Mouse (Mus musculus) erythroblast, embryonic 14.5 days (primary cell): ENCODE measurements around the gene Misp. TPM values are rescaled to one million over a fixed set of nuclear protein-coding genes. Genes with fewer than 3 reads are reported as not detected.
A peak's percentile ranks its signal among the peaks of the same experiment; 100 is the strongest.

ENCODE experiments used
- H3K27me3 ChIP-seq: 2 replicates; pipeline ENCODE4 v1.6.1; 2012; ENCODE audit warnings: inconsistent platforms; ENCODE audit not compliant: control insufficient read depth
- H3K36me3 ChIP-seq: 2 replicates; pipeline ENCODE4 v1.6.1; 2012; ENCODE audit warnings: mild to moderate bottlenecking, inconsistent platforms; ENCODE audit not compliant: control insufficient read depth
- H3K4me1 ChIP-seq: 2 replicates; pipeline ENCODE4 v1.6.1; 2012; ENCODE audit warnings: inconsistent platforms; ENCODE audit not compliant: control insufficient read depth
- H3K4me3 ChIP-seq: replicated peaks from 2 replicates; pipeline ENCODE3; 2012; ENCODE audit warnings: moderate library complexity, mild to moderate bottlenecking, inconsistent platforms
- H3K9me3 ChIP-seq: 2 replicates; pipeline ENCODE4 v1.6.1; 2012; ENCODE audit warnings: low read length, inconsistent platforms, mixed read lengths; ENCODE audit not compliant: control insufficient read depth
- GATA1 ChIP-seq: IDR thresholded peaks from 2 replicates; pipeline ENCODE4 v1.6.1; 2012; ENCODE audit warnings: low read length, inconsistent platforms, mixed read lengths
- TAL1 ChIP-seq: IDR thresholded peaks from 3 replicates; pipeline ENCODE4 v1.6.1; 2012; ENCODE audit warnings: low read length, inconsistent platforms, mixed read lengths
- polyA plus RNA-seq: library from polyadenylated mRNA; stranded (reverse); fragments of >175 nt; gene quantifications from 2 replicates; pipeline ENCODE4 v1.2.3, GENCODE M21; 2012

Gene Misp
- polyA plus RNA-seq, 1 experiment: not detected

- peaks cover 3% of the 10 kb centered on the region; the same call in 1 of the 2 replicates for H3K4me1 ChIP-seq
- TF ChIP-seq TAL1: 0 out of 3 replicates have a peak, but pooled peaks have one; percentile 21
- no peak for TF ChIP-seq GATA1
- no peak overlapping the region for H3K4me3 ChIP-seq
- H3K27me3 ChIP-seq: no peaks in the 10 kb centered on the region; the same call in none of the 2 replicates
- no peaks in the 10 kb centered on the region for H3K9me3 ChIP-seq
- H3K36me3 ChIP-seq: no peaks in the 10 kb centered on the region
Measured at GRCm38 (mm10) chr10:79831583-79831982, 10.8 kb downstream of the Misp start.

GRCm38 (mm10) chr10:79832026-79832785, 11.4 kb downstream of the Misp start:
- H3K4me3 ChIP-seq: no peak overlapping the region
- H3K27me3 ChIP-seq: no peaks in the 10 kb centered on the region; the same call in none of the 2 replicates
- H3K36me3 ChIP-seq: no peaks in the 10 kb centered on the region
- H3K9me3 ChIP-seq: no peaks in the 10 kb centered on the region; the same call in 1 of the 2 replicates
- H3K4me1 ChIP-seq: peaks cover 3% of the 10 kb centered on the region; the same call in 1 of the 2 replicates
- TF ChIP-seq GATA1: no peak
- TF ChIP-seq TAL1: no peak

- no peak for TF ChIP-seq TAL1
- no peak for TF ChIP-seq GATA1
- no peaks in the 10 kb centered on the region; the same call in 1 of the 2 replicates for H3K9me3 ChIP-seq
- peaks cover 3% of the 10 kb centered on the region; the same call in 1 of the 2 replicates for H3K4me1 ChIP-seq
- H3K27me3 ChIP-seq: no peaks in the 10 kb centered on the region; the same call in none of the 2 replicates
- no peaks in the 10 kb centered on the region for H3K36me3 ChIP-seq
- no peak overlapping the region for H3K4me3 ChIP-seq
Measured at GRCm38 (mm10) chr10:79832786-79833181, 12.0 kb downstream of the Misp start.

GRCm38 (mm10) chr10:79834769-79835398, 14.1 kb downstream of the Misp start:
- Histone ChIP-seq H3K27me3 (peaks cover under 1% of the 10 kb centered on the region), H3K36me3 (no peaks in the 10 kb centered on the region), H3K9me3 (no peaks in the 10 kb centered on the region; the same call in 1 of the 2 replicates), H3K4me3 (no peak overlapping the region), H3K4me1 (peaks cover 3% of the 10 kb centered on the region; the same call in 1 of the 2 replicates)
- TF ChIP-seq GATA1 (no peak), TAL1 (no peak)

GRCm38 (mm10) chr10:79836918-79837317, 16.1 kb downstream of the Misp start:
- no peaks in the 10 kb centered on the region for H3K36me3 ChIP-seq
- peaks cover 10% of the 10 kb centered on the region for H3K4me1 ChIP-seq
- H3K27me3 ChIP-seq: peaks cover 13% of the 10 kb centered on the region
- TF ChIP-seq GATA1 (no peak), TAL1 (no peak)
- H3K4me3 ChIP-seq: no peak overlapping the region
- no peaks in the 10 kb centered on the region; the same call in 1 of the 2 replicates for H3K9me3 ChIP-seq

GRCm38 (mm10) chr10:79838151-79838550, 17.4 kb downstream of the Misp start:
- H3K4me3 ChIP-seq: no peak overlapping the region
- no peaks in the 10 kb centered on the region for H3K36me3 ChIP-seq
- H3K27me3 ChIP-seq: peaks cover 13% of the 10 kb centered on the region
- H3K4me1 ChIP-seq: peaks cover 10% of the 10 kb centered on the region
- no peak for TF ChIP-seq GATA1
- H3K9me3 ChIP-seq: no peaks in the 10 kb centered on the region; the same call in 1 of the 2 replicates

- Histone ChIP-seq H3K36me3 (no peaks in the 10 kb centered on the region), H3K4me1 (peaks cover 8% of the 10 kb centered on the region), H3K4me3 (no peak overlapping the region), H3K9me3 (no peaks in the 10 kb centered on the region; the same call in 1 of the 2 replicates), H3K27me3 (peaks cover 13% of the 10 kb centered on the region)
- TF ChIP-seq GATA1 (no peak), TAL1 (no peak)
Measured at GRCm38 (mm10) chr10:79840091-79840490, 19.3 kb downstream of the Misp start.

- Histone ChIP-seq H3K9me3 (no peaks in the 10 kb centered on the region; the same call in 1 of the 2 replicates), H3K27me3 (peaks cover 13% of the 10 kb centered on the region), H3K4me1 (peaks cover 8% of the 10 kb centered on the region), H3K36me3 (no peaks in the 10 kb centered on the region), H3K4me3 (peak overlapping the region; percentile 40)
- no peak for TF ChIP-seq GATA1
- TF ChIP-seq TAL1: no peak
Measured at GRCm38 (mm10) chr10:79840644-79841551, 20.1 kb downstream of the Misp start.
